Mouse (Mus musculus): ENCODE data around the gene Gm20388. TPM values are rescaled to one million over a fixed set of nuclear protein-coding genes. Genes with fewer than 3 reads are reported as not detected.

The Gm20388 gene
- total RNA-seq, 1 experiment = 27.0 TPM

DNA sequence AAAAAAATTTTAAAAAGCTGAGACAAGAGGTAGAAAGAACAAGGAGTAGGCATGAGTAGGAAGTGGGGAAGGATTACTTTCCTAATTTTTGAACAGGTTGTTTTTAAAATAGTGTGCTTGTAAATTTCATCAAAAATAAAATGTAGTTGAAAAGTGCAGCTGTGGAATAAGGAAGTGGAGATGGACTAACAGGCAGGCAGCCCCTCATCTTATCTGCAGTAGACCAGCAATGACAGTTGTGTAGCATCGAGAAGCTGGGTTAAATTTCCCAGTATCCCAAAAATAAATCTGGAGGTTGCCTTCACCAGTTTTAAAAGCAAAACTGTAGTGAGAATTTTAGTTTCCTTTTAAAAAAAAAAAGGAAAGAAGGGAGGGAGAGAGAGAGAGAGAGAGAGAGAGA lies 3943.6 kb downstream of the Gm20388 start:
- no peak overlapping the region for H3K9ac ChIP-seq (ENCODE audit: insufficient read depth, low read depth, low read length, poor library complexity, severe bottlenecking)
- in situ Hi-C loops (cut with MboI; ENCODE audit: low sequenced_read_pairs in 2 of 2, unreplicated experiment in 2 of 2) = no loop called here
- no peaks in the 10 kb centered on the region for H3K36me3 ChIP-seq (ENCODE audit: control insufficient read depth, insufficient read depth, low read length, poor library complexity, severe bottlenecking)
- no peaks in the 10 kb centered on the region for H3K9me3 ChIP-seq (ENCODE audit: control insufficient read depth, insufficient read depth, low read depth, low read length)
- peaks cover 4 to 6% of the 10 kb centered on the region in 2 experiments; a peak in 1 of 4 replicates for H3K4me1 ChIP-seq (ENCODE audit: control insufficient read depth in 2 of 2, insufficient read depth in 2 of 2, low read length in 2 of 2, poor library complexity in 1 of 2)
- no peak for DNase-seq (ENCODE audit: low read depth, low spot score)
- TF ChIP-seq ZNF384 (IDR thresholded peaks at IDR 0.05; ENCODE audit: low read depth, low read length) (no peak), CHD2 (IDR thresholded peaks at IDR 0.05; ENCODE audit: low read depth, low read length) (no peak), MAFK (IDR thresholded peaks at IDR 0.05; ENCODE audit: insufficient read depth, low read depth, low read length) (no peak), ZC3H11A (IDR thresholded peaks at IDR 0.05; ENCODE audit: borderline replicate concordance, low read depth, low read length) (no peak), HCFC1 (IDR thresholded peaks at IDR 0.05; ENCODE audit: borderline replicate concordance, insufficient read depth, low read length) (no peak)
- no peak overlapping the region for H3K4me3 ChIP-seq (ENCODE audit: insufficient read depth in 1 of 2, low read depth in 1 of 2, low read length in 2 of 2, poor library complexity in 1 of 2, severe bottlenecking in 1 of 2)
- H3K27ac ChIP-seq (ENCODE audit: insufficient read depth, low read depth, low read length, poor library complexity, severe bottlenecking) = no peak overlapping the region

GRCm38 (mm10) chr8:123854733-123855475 lies 3944.3 kb downstream of the Gm20388 start:
- Histone ChIP-seq H3K4me1 (ENCODE audit: control insufficient read depth in 2 of 2, insufficient read depth in 2 of 2, low read length in 2 of 2, poor library complexity in 1 of 2) (peaks cover 4 to 6% of the 10 kb centered on the region in 2 experiments; a peak in 1 of 4 replicates), H3K9ac (ENCODE audit: insufficient read depth, low read depth, low read length, poor library complexity, severe bottlenecking) (no peak overlapping the region), H3K9me3 (ENCODE audit: control insufficient read depth, insufficient read depth, low read depth, low read length) (no peaks in the 10 kb centered on the region), H3K27ac (ENCODE audit: insufficient read depth, low read depth, low read length, poor library complexity, severe bottlenecking) (no peak overlapping the region), H3K4me3 (ENCODE audit: insufficient read depth in 1 of 2, low read depth in 1 of 2, low read length in 2 of 2, poor library complexity in 1 of 2, severe bottlenecking in 1 of 2) (no peak overlapping the region), H3K36me3 (ENCODE audit: control insufficient read depth, insufficient read depth, low read length, poor library complexity, severe bottlenecking) (no peaks in the 10 kb centered on the region)
- DNase-seq (ENCODE audit: low read depth, low spot score) = no peak
- TF ChIP-seq MAFK (IDR thresholded peaks at IDR 0.05; ENCODE audit: insufficient read depth, low read depth, low read length) (no peak), CHD2 (IDR thresholded peaks at IDR 0.05; ENCODE audit: low read depth, low read length) (no peak), ZNF384 (IDR thresholded peaks at IDR 0.05; ENCODE audit: low read depth, low read length) (no peak), HCFC1 (IDR thresholded peaks at IDR 0.05; ENCODE audit: borderline replicate concordance, insufficient read depth, low read length) (no peak), ZC3H11A (IDR thresholded peaks at IDR 0.05; ENCODE audit: borderline replicate concordance, low read depth, low read length) (no peak)
- in situ Hi-C loops (cut with MboI; ENCODE audit: low sequenced_read_pairs in 2 of 2, unreplicated experiment in 2 of 2) = no loop called here

DNA sequence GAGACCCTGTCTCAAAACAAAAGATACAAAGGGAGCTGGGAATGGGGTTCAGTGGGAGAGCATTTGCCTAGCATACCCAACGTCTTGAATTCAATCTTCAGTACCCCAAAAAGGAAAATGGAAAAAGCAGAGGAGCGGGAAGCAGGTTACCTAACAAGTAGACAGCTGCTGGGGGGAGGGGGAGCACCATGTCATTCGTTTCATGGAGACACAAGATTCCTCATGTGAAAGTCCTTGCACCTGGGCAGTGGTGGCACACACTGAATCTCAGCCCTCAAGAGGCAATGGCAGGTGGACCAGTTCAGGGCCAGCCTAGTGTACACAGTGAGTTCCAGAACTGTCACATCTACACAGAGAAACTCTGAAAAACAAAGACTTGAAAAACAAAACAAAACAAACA lies 3946.7 kb downstream of the Gm20388 start:
- no peaks in the 10 kb centered on the region for H3K36me3 ChIP-seq (ENCODE audit: control insufficient read depth, insufficient read depth, low read length, poor library complexity, severe bottlenecking)
- H3K4me3 ChIP-seq (ENCODE audit: insufficient read depth in 1 of 2, low read depth in 1 of 2, low read length in 2 of 2, poor library complexity in 1 of 2, severe bottlenecking in 1 of 2) = peak overlapping the region in 1 of 2 experiments; percentile 99; a peak in 1 of 4 replicates
- in situ Hi-C loops (cut with MboI; ENCODE audit: low sequenced_read_pairs in 2 of 2, unreplicated experiment in 2 of 2) = no loop called here
- DNase-seq (ENCODE audit: low read depth, low spot score) = no peak
- H3K9ac ChIP-seq (ENCODE audit: insufficient read depth, low read depth, low read length, poor library complexity, severe bottlenecking) = no peak overlapping the region
- H3K27ac ChIP-seq (ENCODE audit: insufficient read depth, low read depth, low read length, poor library complexity, severe bottlenecking) = no peak overlapping the region
- TF ChIP-seq CHD2 (IDR thresholded peaks at IDR 0.05; ENCODE audit: low read depth, low read length) = no peak
- no peak for TF ChIP-seq HCFC1 (IDR thresholded peaks at IDR 0.05; ENCODE audit: borderline replicate concordance, insufficient read depth, low read length)
- H3K9me3 ChIP-seq (ENCODE audit: control insufficient read depth, insufficient read depth, low read depth, low read length) = no peaks in the 10 kb centered on the region
- peaks cover 4 to 6% of the 10 kb centered on the region in 2 experiments; a peak in 1 of 4 replicates for H3K4me1 ChIP-seq (ENCODE audit: control insufficient read depth in 2 of 2, insufficient read depth in 2 of 2, low read length in 2 of 2, poor library complexity in 1 of 2)

GRCm38 (mm10) chr8:123858574-123858940 lies 3947.9 kb downstream of the Gm20388 start:
- H3K4me1 ChIP-seq (ENCODE audit: control insufficient read depth in 2 of 2, insufficient read depth in 2 of 2, low read length in 2 of 2, poor library complexity in 1 of 2) = peaks cover 4 to 6% of the 10 kb centered on the region in 2 experiments; a peak in 1 of 4 replicates
- no peak overlapping the region for H3K27ac ChIP-seq (ENCODE audit: insufficient read depth, low read depth, low read length, poor library complexity, severe bottlenecking)
- TF ChIP-seq HCFC1 (IDR thresholded peaks at IDR 0.05; ENCODE audit: borderline replicate concordance, insufficient read depth, low read length) = no peak
- TF ChIP-seq CHD2 (IDR thresholded peaks at IDR 0.05; ENCODE audit: low read depth, low read length) = no peak
- no peak for TF ChIP-seq MAFK (IDR thresholded peaks at IDR 0.05; ENCODE audit: insufficient read depth, low read depth, low read length)
- TF ChIP-seq ZC3H11A (IDR thresholded peaks at IDR 0.05; ENCODE audit: borderline replicate concordance, low read depth, low read length) = no peak
- TF ChIP-seq ZNF384 (IDR thresholded peaks at IDR 0.05; ENCODE audit: low read depth, low read length) = no peak
- in situ Hi-C loops (cut with MboI; ENCODE audit: low sequenced_read_pairs in 2 of 2, unreplicated experiment in 2 of 2) = no loop called here
- peak overlapping the region; percentile 83 to 99 for H3K4me3 ChIP-seq (ENCODE audit: insufficient read depth in 1 of 2, low read depth in 1 of 2, low read length in 2 of 2, poor library complexity in 1 of 2, severe bottlenecking in 1 of 2)
- DNase-seq (ENCODE audit: low read depth, low spot score) = no peak
- H3K9ac ChIP-seq (ENCODE audit: insufficient read depth, low read depth, low read length, poor library complexity, severe bottlenecking) = peak overlapping the region; percentile 87
- H3K9me3 ChIP-seq (ENCODE audit: control insufficient read depth, insufficient read depth, low read depth, low read length) = no peaks in the 10 kb centered on the region
- H3K36me3 ChIP-seq (ENCODE audit: control insufficient read depth, insufficient read depth, low read length, poor library complexity, severe bottlenecking) = no peaks in the 10 kb centered on the region
